Mouse (Mus musculus) limb, embryonic 14.5 days (tissue): Measurements from ENCODE around the gene Atp13a1. TPM values are rescaled to one million over a fixed set of nuclear protein-coding genes. Genes with fewer than 3 reads are reported as not detected.

Experiments
- ATAC-seq: fragments of 200-750 bp; cut with Nextera tagmentation; 2 replicates; pipeline ENCODE4 v1.8.0; 2017; ENCODE audit warnings: low read depth, moderate number of reproducible peaks, moderate TSS enrichment; ENCODE audit not compliant: low FRiP score
- DNase-seq: peaks from one replicate; pipeline ENCODE4 v3.0.0-alpha.2; 2015; ENCODE audit warnings: low spot score
- H3K27ac ChIP-seq: fragments of 300-500 bp; sonication (generic); replicated peaks from 2 replicates; pipeline ENCODE4 v1.5.1; 2014; ENCODE audit warnings: low read depth, mild to moderate bottlenecking, low read length, moderate library complexity, mixed read lengths
- H3K27me3 ChIP-seq: fragments of 300-500 bp; sonication (generic); 2 replicates; pipeline ENCODE4 v1.6.1; 2014; ENCODE audit warnings: low read length, mixed read lengths; ENCODE audit not compliant: control insufficient read depth, insufficient read depth
- H3K36me3 ChIP-seq: fragments of 300-500 bp; sonication (generic); 2 replicates; pipeline ENCODE4 v1.6.1; 2014; ENCODE audit warnings: mild to moderate bottlenecking, low read length, moderate library complexity, mixed read lengths; ENCODE audit not compliant: control insufficient read depth, insufficient read depth
- H3K4me1 ChIP-seq: fragments of 300-500 bp; sonication (generic); 2 replicates; pipeline ENCODE4 v1.6.1; 2014; ENCODE audit warnings: antibody characterized with exemption, low read length, mixed read lengths; ENCODE audit not compliant: control insufficient read depth, insufficient read depth
- H3K4me2 ChIP-seq: fragments of 300-500 bp; sonication (generic); replicated peaks from 2 replicates; pipeline ENCODE4 v1.6.1; 2014; ENCODE audit warnings: low read depth, mild to moderate bottlenecking, low read length, moderate library complexity; ENCODE audit not compliant: severe bottlenecking
- H3K4me3 ChIP-seq: fragments of 300-500 bp; sonication (generic); replicated peaks from 2 replicates; pipeline ENCODE4 v1.5.1; 2014; ENCODE audit warnings: low read length
- H3K9ac ChIP-seq: fragments of 300-500 bp; sonication (generic); 2 replicates; pipeline ENCODE4 v1.6.1; 2014; ENCODE audit warnings: mild to moderate bottlenecking, low read depth, low read length, moderate library complexity; ENCODE audit not compliant: severe bottlenecking
- H3K9me3 ChIP-seq: fragments of 300-500 bp; sonication (generic); 2 replicates; pipeline ENCODE4 v1.6.1; 2016; ENCODE audit warnings: low read length; ENCODE audit not compliant: control insufficient read depth
- POLR2A ChIP-seq: fragments of 200-500 bp; IDR thresholded peaks from 2 replicates; pipeline ENCODE4 v1.8.0; 2012; ENCODE audit warnings: inconsistent platforms, mild to moderate bottlenecking, moderate library complexity, borderline replicate concordance; ENCODE audit not compliant: insufficient read depth, insufficient read length; ENCODE audit errors: extremely low read depth
- WGBS: fragments of 180-500 bp; shearing (Covaris S2); extraction: QIAGEN DNeasy Blood & Tissue Kit; methylation state at CpG from one replicate; pipeline ENCODE4 v1.1.7; 2014; 5-methylcytosine and 5-hydroxymethylcytosine counted together
- polyA plus RNA-seq, 2 experiments: library from polyadenylated mRNA; depleted of rRNA in 1 of 2; stranded (reverse) in 1 of 2; unstranded in 1 of 2; fragments of >200 nt; fragmentation: Nextera tagmentation in 1 of 2; extraction: Ambion mirVana in 1 of 2; gene quantifications; 2 replicates each; pipeline versions ENCODE4 v1.2.1 to v1.2.3; 2012 to 2014

The Atp13a1 gene
- polyA plus RNA-seq, 2 experiments = 44.8 to 79.7 TPM

- Histone ChIP-seq H3K36me3 (no peaks in the 10 kb centered on the region), H3K9me3 (no peaks in the 10 kb centered on the region), H3K9ac (no peak overlapping the region), H3K27ac (no peak overlapping the region), H3K4me2 (no peak overlapping the region), H3K4me1 (peaks cover 15% of the 10 kb centered on the region), H3K4me3 (no peak overlapping the region), H3K27me3 (no peaks in the 10 kb centered on the region)
- DNase-seq (no peak), ATAC-seq (no peak)
- no peak for TF ChIP-seq POLR2A
- WGBS = 63% methylated on average over 7 of the region's 12 CpGs
Observed at GRCm38 (mm10) chr8:69777111-69777510, 13.9 kb upstream of the Atp13a1 start.

GRCm38 (mm10) chr8:69789105-69789504, 1.9 kb upstream of the Atp13a1 start:
- Histone ChIP-seq H3K4me1 (peaks cover 16% of the 10 kb centered on the region), H3K4me3 (no peak overlapping the region), H3K9ac (no peak overlapping the region), H3K4me2 (no peak overlapping the region), H3K36me3 (peaks cover 5% of the 10 kb centered on the region), H3K9me3 (no peaks in the 10 kb centered on the region), H3K27ac (no peak overlapping the region), H3K27me3 (no peaks in the 10 kb centered on the region)
- ATAC-seq (no peak), DNase-seq (no peak)
- no peak for TF ChIP-seq POLR2A
- 89% methylated on average over 5 of the region's 5 CpGs for WGBS

- Histone ChIP-seq H3K27me3 (no peaks in the 10 kb centered on the region), H3K4me1 (peaks cover 16% of the 10 kb centered on the region), H3K36me3 (peaks cover 11% of the 10 kb centered on the region), H3K4me2 (peak overlapping the region; percentile 66), H3K9ac (no peak overlapping the region), H3K4me3 (peak overlapping the region; percentile 99; the same call in 1 of the 2 replicates), H3K9me3 (no peaks in the 10 kb centered on the region), H3K27ac (no peak overlapping the region)
- no peak for TF ChIP-seq POLR2A
- no peak for ATAC-seq
- no peak for DNase-seq
- 68% methylated on average over 5 of the region's 5 CpGs for WGBS
Observed at GRCm38 (mm10) chr8:69789731-69790130, 1.2 kb upstream of the Atp13a1 start.

DNA sequence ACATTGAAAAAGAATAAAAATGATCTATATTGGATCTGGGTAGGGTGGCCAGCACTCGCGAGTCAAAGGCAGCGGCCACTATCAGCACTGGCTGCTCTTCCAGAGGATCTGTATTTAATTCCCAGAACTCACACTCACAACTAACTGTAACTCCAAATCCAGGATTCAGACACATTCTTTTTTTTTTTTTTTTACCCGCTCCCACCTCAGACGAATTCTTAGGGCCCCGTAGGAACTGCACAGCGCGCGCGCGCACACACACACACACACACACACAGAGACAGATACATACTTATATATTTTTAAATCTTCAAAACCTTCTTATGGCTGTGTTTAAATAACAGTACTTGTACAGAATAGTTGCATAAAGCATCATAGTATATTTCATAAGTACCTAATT, 599 bp upstream of the Atp13a1 start:
- H3K27ac ChIP-seq = no peak overlapping the region

DNA sequence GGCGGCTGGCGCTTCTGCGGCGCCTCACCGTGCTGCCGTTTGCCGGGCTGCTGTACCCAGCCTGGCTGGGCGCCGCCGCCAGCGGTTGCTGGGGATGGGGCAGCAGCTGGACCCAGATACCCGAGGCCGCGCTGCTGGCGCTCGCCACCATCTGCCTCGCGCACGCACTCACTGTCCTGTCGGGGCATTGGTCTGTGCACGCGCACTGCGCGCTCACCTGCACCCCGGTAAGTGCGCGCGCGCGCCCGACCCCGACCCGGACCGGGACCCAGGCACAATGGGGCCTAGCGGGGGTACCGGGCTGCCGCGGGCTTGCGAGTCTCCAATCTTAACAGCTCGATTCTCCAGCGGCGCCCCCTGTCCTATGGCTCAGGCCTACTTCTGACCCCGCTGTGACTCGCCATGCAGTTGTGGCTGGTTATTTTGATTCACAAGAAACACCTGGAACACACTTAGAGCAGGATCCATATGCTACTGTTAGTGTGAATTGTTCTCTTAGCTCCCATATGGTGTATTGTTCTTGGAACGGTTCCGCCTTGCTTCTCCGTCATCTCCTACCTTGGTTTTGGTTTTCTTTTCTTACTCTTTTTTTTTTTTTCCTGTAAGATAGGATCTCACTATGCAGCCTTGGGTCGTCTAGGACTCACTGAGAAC, 579 bp downstream of the Atp13a1 start:
- peak; percentile 64 for ATAC-seq
- H3K4me1 ChIP-seq = peaks cover 16% of the 10 kb centered on the region

More for the DNA sequence above, 599 bp upstream of the Atp13a1 start:
- H3K27me3 ChIP-seq = no peaks in the 10 kb centered on the region
- DNase-seq (no peak), ATAC-seq (no peak)
- H3K9ac ChIP-seq = peak overlapping the region; percentile 92
- no peaks in the 10 kb centered on the region for H3K9me3 ChIP-seq
- H3K4me2 ChIP-seq = peak overlapping the region; percentile 66
- 24% methylated on average over 11 of the region's 11 CpGs for WGBS
- no peak for TF ChIP-seq POLR2A
- peaks cover 16% of the 10 kb centered on the region for H3K4me1 ChIP-seq
- H3K4me3 ChIP-seq = peak overlapping the region; percentile 99
- H3K36me3 ChIP-seq = peaks cover 17% of the 10 kb centered on the region

More for the DNA sequence above, 579 bp downstream of the Atp13a1 start:
- H3K27me3 ChIP-seq = no peaks in the 10 kb centered on the region
- TF ChIP-seq POLR2A = no peak
- peak overlapping the region; percentile 66 for H3K4me2 ChIP-seq
- H3K9ac ChIP-seq = peak overlapping the region; percentile 92
- DNase-seq = no peak
- WGBS = under 1% methylated on average over 18 of the region's 48 CpGs
- no peaks in the 10 kb centered on the region for H3K9me3 ChIP-seq
- peak overlapping the region; percentile 71 for H3K27ac ChIP-seq
- H3K36me3 ChIP-seq = peaks cover 29% of the 10 kb centered on the region
- H3K4me3 ChIP-seq = peak overlapping the region; percentile 99
